Mouse (Mus musculus) kidney, adult 2 months (tissue): ENCODE data around the gene Rtbdn.

Experiments used
- CTCF ChIP-seq: fragments of 200-500 bp; conservative IDR thresholded peaks from 2 replicates; pipeline ENCODE4 v1.5.1; 2011; ENCODE audit warnings: low read depth, mild to moderate bottlenecking, control low read depth, low read length, moderate library complexity, mixed read lengths; ENCODE audit not compliant: insufficient read depth, insufficient read length
- POLR2A ChIP-seq: fragments of 200-500 bp; IDR thresholded peaks from one replicate; pipeline ENCODE4 v1.6.1; 2011; ENCODE audit warnings: low read depth, low read length, control low read depth

- no peak for TF ChIP-seq POLR2A
- no peak for TF ChIP-seq CTCF
These were observed 12.8 kb upstream of the Rtbdn start for GRCm38 (mm10) chr8:84933767-84934559.
